Mouse (Mus musculus) liver, embryonic 13.5 days (tissue): ENCODE measurements around the gene Skida1. TPM values are rescaled to one million over a fixed set of nuclear protein-coding genes. Genes with fewer than 3 reads are reported as not detected.
A peak's percentile ranks its signal among the peaks of the same experiment; 100 is the strongest.

ENCODE experiments used
- ATAC-seq: fragments of 200-750 bp; cut with Nextera tagmentation; 2 replicates; pipeline ENCODE4 v1.8.0; 2017; ENCODE audit warnings: low read depth, mild to moderate bottlenecking, moderate number of reproducible peaks, moderate library complexity
- DNase-seq: peaks from one replicate; pipeline ENCODE4 v3.0.0; 2022
- H3K27ac ChIP-seq: fragments of 300-500 bp; sonication (generic); 2 replicates; pipeline ENCODE4 v1.5.1; 2015; ENCODE audit warnings: moderate library complexity, mild to moderate bottlenecking, inconsistent platforms
- H3K27me3 ChIP-seq: fragments of 300-500 bp; sonication (generic); 2 replicates; pipeline ENCODE4 v1.6.1; 2015; ENCODE audit warnings: mild to moderate bottlenecking, inconsistent platforms
- H3K36me3 ChIP-seq: fragments of 300-500 bp; sonication (generic); 2 replicates; pipeline ENCODE4 v1.6.1; 2015; ENCODE audit warnings: mild to moderate bottlenecking, inconsistent platforms
- H3K4me1 ChIP-seq: fragments of 300-500 bp; sonication (generic); replicated peaks from 2 replicates; pipeline ENCODE4 v1.6.1; 2015; ENCODE audit warnings: inconsistent platforms
- H3K4me2 ChIP-seq: fragments of 300-500 bp; sonication (generic); 2 replicates; pipeline ENCODE4 v1.6.1; 2015; ENCODE audit warnings: inconsistent platforms, mild to moderate bottlenecking, moderate library complexity
- H3K4me3 ChIP-seq: fragments of 300-500 bp; sonication (generic); replicated peaks from 2 replicates; pipeline ENCODE4 v1.5.1; 2015; ENCODE audit warnings: mild to moderate bottlenecking, inconsistent platforms
- H3K9ac ChIP-seq: fragments of 300-500 bp; sonication (generic); 2 replicates; pipeline ENCODE4 v1.6.1; 2015; ENCODE audit warnings: mild to moderate bottlenecking, inconsistent platforms
- H3K9me3 ChIP-seq: fragments of 300-500 bp; sonication (generic); replicated peaks from 2 replicates; pipeline ENCODE4 v1.6.1; 2016; ENCODE audit warnings: inconsistent platforms
- WGBS: fragments of 180-500 bp; shearing (Covaris S2); methylation state at CpG from one replicate; pipeline ENCODE4 v1.1.7; 2015; ENCODE audit not compliant: insufficient replicate concordance; 5-methylcytosine and 5-hydroxymethylcytosine counted together
- polyA plus RNA-seq: library from polyadenylated mRNA; unstranded; fragments of >200 nt; fragmentation: Nextera tagmentation; extraction: Ambion mirVana; gene quantifications from 2 replicates; pipeline ENCODE4 v1.2.1, GENCODE M21; 2015

Skida1 gene
- polyA plus RNA-seq, 1 experiment from 2014 or later, result 0.47 TPM

- H3K4me1 ChIP-seq, result peaks cover 41% of the 10 kb centered on the region
- H3K27ac ChIP-seq, result no peak overlapping the region
- no peak for DNase-seq
- no peaks in the 10 kb centered on the region for H3K9me3 ChIP-seq
- peak overlapping the region; percentile 67 for H3K9ac ChIP-seq
- peak overlapping the region; percentile 66 for H3K4me3 ChIP-seq
- under 1% methylated on average over 44 of the region's 44 CpGs for WGBS
- peaks cover 67% of the 10 kb centered on the region for H3K27me3 ChIP-seq
- H3K4me2 ChIP-seq, result peak overlapping the region; percentile 87
- peak; percentile 27; the same call in 1 of the 2 replicates for ATAC-seq
- H3K36me3 ChIP-seq, result no peaks in the 10 kb centered on the region
Measured at GRCm38 (mm10) chr2:18026116-18026947, 22.5 kb downstream of the Skida1 start.

GRCm38 (mm10) chr2:18025781-18026115 lies 23.1 kb downstream of the Skida1 start:
- Histone ChIP-seq H3K4me2 (peak overlapping the region; percentile 87), H3K9me3 (no peaks in the 10 kb centered on the region), H3K27ac (no peak overlapping the region), H3K27me3 (peaks cover 61% of the 10 kb centered on the region), H3K4me1 (peaks cover 37% of the 10 kb centered on the region), H3K4me3 (peak overlapping the region; percentile 66), H3K9ac (peak overlapping the region; percentile 67), H3K36me3 (no peaks in the 10 kb centered on the region)
- no peak for ATAC-seq
- no peak for DNase-seq
- WGBS, result 2% methylated on average over 14 of the region's 14 CpGs

- no peaks in the 10 kb centered on the region for H3K9me3 ChIP-seq
- H3K27ac ChIP-seq, result no peak overlapping the region
- no peak overlapping the region for H3K4me3 ChIP-seq
- H3K36me3 ChIP-seq, result no peaks in the 10 kb centered on the region
- H3K27me3 ChIP-seq, result peaks cover 55% of the 10 kb centered on the region
- H3K9ac ChIP-seq, result no peak overlapping the region
- no peak overlapping the region for H3K4me2 ChIP-seq
- ATAC-seq (no peak), DNase-seq (no peak)
- peaks cover 37% of the 10 kb centered on the region for H3K4me1 ChIP-seq
- 35% methylated on average over 5 of the region's 5 CpGs for WGBS
Measured at GRCm38 (mm10) chr2:18025116-18025515, 23.7 kb downstream of the Skida1 start.

- DNase-seq, result no peak
- Histone ChIP-seq H3K4me1 (peaks cover 25% of the 10 kb centered on the region), H3K9me3 (no peaks in the 10 kb centered on the region), H3K4me2 (no peak overlapping the region), H3K27me3 (peaks cover 34% of the 10 kb centered on the region), H3K27ac (no peak overlapping the region), H3K36me3 (no peaks in the 10 kb centered on the region), H3K4me3 (no peak overlapping the region), H3K9ac (no peak overlapping the region)
- no peak for ATAC-seq
- 43% methylated on average over 1 of the region's 1 CpGs for WGBS
Measured at GRCm38 (mm10) chr2:18022886-18023285, 26.0 kb downstream of the Skida1 start.

GRCm38 (mm10) chr2:18019122-18019521 lies 29.7 kb downstream of the Skida1 start:
- Histone ChIP-seq H3K4me1 (no peaks in the 10 kb centered on the region), H3K27ac (no peak overlapping the region), H3K36me3 (no peaks in the 10 kb centered on the region), H3K4me3 (no peak overlapping the region), H3K9me3 (no peaks in the 10 kb centered on the region), H3K4me2 (no peak overlapping the region), H3K27me3 (peaks cover 4% of the 10 kb centered on the region; the same call in 1 of the 2 replicates), H3K9ac (no peak overlapping the region)
- 48% methylated on average over 1 of the region's 1 CpGs for WGBS
- no peak for DNase-seq
- ATAC-seq, result no peak

GRCm38 (mm10) chr2:18017321-18017720 lies 31.5 kb downstream of the Skida1 start:
- ATAC-seq (no peak), DNase-seq (no peak)
- Histone ChIP-seq H3K9me3 (no peaks in the 10 kb centered on the region), H3K4me1 (no peaks in the 10 kb centered on the region), H3K4me2 (no peak overlapping the region), H3K9ac (no peak overlapping the region), H3K4me3 (no peak overlapping the region), H3K36me3 (no peaks in the 10 kb centered on the region), H3K27me3 (no peaks in the 10 kb centered on the region), H3K27ac (no peak overlapping the region)
- 72% methylated on average over 6 of the region's 6 CpGs for WGBS

GRCm38 (mm10) chr2:18016639-18017038 lies 32.2 kb downstream of the Skida1 start:
- WGBS, result 52% methylated on average over 1 of the region's 1 CpGs
- Histone ChIP-seq H3K36me3 (no peaks in the 10 kb centered on the region), H3K9ac (no peak overlapping the region), H3K27ac (no peak overlapping the region), H3K27me3 (no peaks in the 10 kb centered on the region), H3K4me1 (no peaks in the 10 kb centered on the region), H3K4me2 (no peak overlapping the region), H3K4me3 (no peak overlapping the region), H3K9me3 (no peaks in the 10 kb centered on the region)
- no peak for ATAC-seq
- DNase-seq, result no peak

- Histone ChIP-seq H3K27me3 (no peaks in the 10 kb centered on the region), H3K4me2 (no peak overlapping the region), H3K4me1 (no peaks in the 10 kb centered on the region), H3K27ac (no peak overlapping the region), H3K9me3 (no peaks in the 10 kb centered on the region), H3K36me3 (no peaks in the 10 kb centered on the region), H3K9ac (no peak overlapping the region), H3K4me3 (no peak overlapping the region)
- ATAC-seq (no peak), DNase-seq (no peak)
- WGBS, result 41% methylated on average over 3 of the region's 3 CpGs
Measured at GRCm38 (mm10) chr2:18015581-18015980, 33.3 kb downstream of the Skida1 start.

- Histone ChIP-seq H3K4me3 (no peak overlapping the region), H3K27me3 (no peaks in the 10 kb centered on the region), H3K4me1 (no peaks in the 10 kb centered on the region), H3K4me2 (no peak overlapping the region), H3K27ac (no peak overlapping the region), H3K36me3 (no peaks in the 10 kb centered on the region), H3K9me3 (no peaks in the 10 kb centered on the region), H3K9ac (no peak overlapping the region)
- 69% methylated on average over 3 of the region's 3 CpGs for WGBS
- no peak for ATAC-seq
- no peak for DNase-seq
Measured at GRCm38 (mm10) chr2:18012866-18013265, 36.0 kb downstream of the Skida1 start.

GRCm38 (mm10) chr2:18011226-18011625 lies 37.6 kb downstream of the Skida1 start:
- 67% methylated on average over 6 of the region's 6 CpGs for WGBS
- Histone ChIP-seq H3K4me2 (no peak overlapping the region), H3K27ac (no peak overlapping the region)

GRCm38 (mm10) chr2:18005137-18005536 lies 43.7 kb downstream of the Skida1 start:
- no peak for ATAC-seq
- no peaks in the 10 kb centered on the region for H3K4me1 ChIP-seq
- H3K9me3 ChIP-seq, result no peaks in the 10 kb centered on the region
- no peak overlapping the region for H3K27ac ChIP-seq
- no peak overlapping the region for H3K4me2 ChIP-seq
- no peak for DNase-seq
- no peak overlapping the region for H3K9ac ChIP-seq
- WGBS, result 43% methylated on average over 8 of the region's 8 CpGs
- H3K36me3 ChIP-seq, result no peaks in the 10 kb centered on the region
- no peaks in the 10 kb centered on the region for H3K27me3 ChIP-seq
- no peak overlapping the region for H3K4me3 ChIP-seq

More at GRCm38 (mm10) chr2:18011226-18011625, 37.6 kb downstream of the Skida1 start:
- no peaks in the 10 kb centered on the region for H3K4me1 ChIP-seq
- no peaks in the 10 kb centered on the region for H3K27me3 ChIP-seq
- no peak overlapping the region for H3K4me3 ChIP-seq
- DNase-seq, result no peak
- ATAC-seq, result no peak
- no peaks in the 10 kb centered on the region for H3K9me3 ChIP-seq
- no peaks in the 10 kb centered on the region for H3K36me3 ChIP-seq
- H3K9ac ChIP-seq, result no peak overlapping the region

GRCm38 (mm10) chr2:18004286-18004685 lies 44.6 kb downstream of the Skida1 start:
- Histone ChIP-seq H3K4me3 (no peak overlapping the region), H3K27me3 (no peaks in the 10 kb centered on the region), H3K9me3 (no peaks in the 10 kb centered on the region), H3K4me2 (no peak overlapping the region), H3K36me3 (no peaks in the 10 kb centered on the region), H3K4me1 (no peaks in the 10 kb centered on the region), H3K9ac (no peak overlapping the region), H3K27ac (no peak overlapping the region)
- 68% methylated on average over 4 of the region's 4 CpGs for WGBS
- DNase-seq (no peak), ATAC-seq (no peak)
